Mouse (Mus musculus): ENCODE data around the gene Sipa1.

DNA sequence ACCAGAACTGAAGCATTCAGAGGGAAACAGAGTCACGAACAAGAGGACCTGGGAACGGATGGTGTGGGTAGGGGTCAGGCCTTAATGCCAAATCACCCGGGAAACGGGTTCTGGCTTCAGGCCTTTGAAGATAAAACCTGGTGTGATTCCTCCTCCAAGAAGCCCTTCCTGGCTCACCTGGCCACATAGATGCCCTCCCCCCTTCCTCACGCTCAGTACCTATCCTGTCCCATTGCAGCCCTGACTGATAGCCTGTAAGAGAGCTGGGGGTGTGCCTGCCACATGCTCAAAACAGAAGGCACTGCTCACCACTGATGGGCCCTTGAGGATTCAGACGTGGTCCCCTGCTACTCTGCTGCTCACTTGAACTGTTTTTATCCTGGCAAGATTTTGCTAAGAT lies 30.3 kb upstream of the Sipa1 start:
- no peak for TF ChIP-seq CTCF (IDR thresholded peaks at IDR 0.05; ENCODE audit: low read depth, low read length)
- TF ChIP-seq TAL1 (conservative IDR thresholded peaks at IDR 0.05; ENCODE audit: low read depth, low read length): no peak
- TF ChIP-seq GATA1 (IDR thresholded peaks at IDR 0.05; ENCODE audit: borderline replicate concordance, low read length): no peak
- TF ChIP-seq POLR2AphosphoS5 (IDR thresholded peaks at IDR 0.05; ENCODE audit: insufficient replicate concordance, low read depth, low read length): no peak
